Mouse (Mus musculus) inflammation-experienced regulatory T-cells, adult 6 months (primary cell): ENCODE data around the gene Hoxd12. TPM values are rescaled to one million over a fixed set of nuclear protein-coding genes. Genes with fewer than 3 reads are reported as not detected.

Experiments used
- ATAC-seq: one replicate; pipeline ENCODE4 v1.8.0; 2017
- polyA plus RNA-seq, 3 experiments: library from polyadenylated mRNA; unstranded; fragments of 100-300 nt; shearing (Covaris generic); gene quantifications; one replicate each; pipeline ENCODE4 v1.2.1; 2017

The Hoxd12 gene
- polyA plus RNA-seq, 3 experiments from 2014 or later = not detected

DNA sequence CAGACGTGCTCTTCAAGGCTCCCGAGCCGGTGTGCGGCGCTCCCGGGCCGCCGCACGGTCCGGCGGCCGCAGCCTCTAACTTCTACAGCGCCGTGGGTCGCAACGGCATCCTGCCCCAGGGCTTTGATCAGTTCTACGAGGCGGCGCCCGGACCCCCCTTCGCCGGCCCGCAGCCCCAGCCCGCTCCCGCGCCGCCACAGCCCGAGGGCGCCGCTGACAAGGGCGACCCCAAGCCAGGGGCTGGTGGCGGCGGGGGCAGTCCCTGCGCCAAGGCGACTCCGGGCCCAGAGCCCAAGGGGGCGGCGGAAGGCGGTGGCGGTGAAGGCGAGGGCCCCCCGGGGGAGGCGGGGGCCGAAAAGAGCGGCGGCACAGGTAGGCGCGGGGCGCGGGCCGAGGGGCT lies 8.0 kb downstream of the Hoxd12 start:
- no peak for ATAC-seq

DNA sequence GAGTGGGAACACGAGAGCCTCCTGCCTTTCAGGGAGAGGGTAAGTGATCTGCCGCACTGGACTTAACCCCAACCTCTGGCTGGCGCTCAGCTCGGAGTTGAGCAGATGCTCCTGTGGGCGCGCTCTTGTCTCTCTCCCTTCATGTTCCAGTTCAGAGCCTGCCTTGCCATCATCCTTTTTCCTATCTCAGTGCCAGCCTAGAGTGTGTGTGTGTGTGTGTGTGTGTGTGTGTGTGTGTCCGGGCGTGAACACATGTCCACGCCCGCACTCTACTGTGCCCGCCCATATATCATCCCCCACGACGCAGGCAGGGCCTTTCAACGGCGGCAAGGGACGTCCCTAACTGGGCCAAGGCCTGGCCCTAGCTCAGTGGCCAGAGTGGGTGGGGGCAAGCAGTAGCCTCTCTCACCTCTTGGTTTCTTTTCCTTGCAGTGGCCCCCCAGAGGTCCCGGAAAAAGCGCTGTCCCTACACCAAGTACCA lies 8.7 kb downstream of the Hoxd12 start:
- no peak for ATAC-seq

DNA sequence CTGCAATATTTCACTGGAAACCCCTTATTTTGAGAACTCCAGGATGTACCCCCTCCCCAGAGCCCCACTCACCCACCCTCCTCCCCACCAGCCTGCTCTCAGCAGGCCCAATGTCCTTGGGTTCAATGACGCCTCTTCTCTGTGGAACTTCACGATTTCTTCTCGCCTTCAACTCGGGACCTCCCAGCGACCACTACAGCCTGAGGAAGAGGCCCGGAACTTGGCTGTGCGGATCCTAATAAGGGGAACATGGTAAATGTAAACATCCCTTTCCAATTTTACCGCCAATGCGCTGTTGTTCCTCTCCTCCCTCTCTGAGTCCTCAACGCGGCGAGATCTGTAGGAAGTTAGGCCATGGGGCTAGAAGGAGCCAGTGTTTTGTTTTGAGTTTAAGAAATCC lies 9.3 kb downstream of the Hoxd12 start:
- no peak for ATAC-seq

DNA sequence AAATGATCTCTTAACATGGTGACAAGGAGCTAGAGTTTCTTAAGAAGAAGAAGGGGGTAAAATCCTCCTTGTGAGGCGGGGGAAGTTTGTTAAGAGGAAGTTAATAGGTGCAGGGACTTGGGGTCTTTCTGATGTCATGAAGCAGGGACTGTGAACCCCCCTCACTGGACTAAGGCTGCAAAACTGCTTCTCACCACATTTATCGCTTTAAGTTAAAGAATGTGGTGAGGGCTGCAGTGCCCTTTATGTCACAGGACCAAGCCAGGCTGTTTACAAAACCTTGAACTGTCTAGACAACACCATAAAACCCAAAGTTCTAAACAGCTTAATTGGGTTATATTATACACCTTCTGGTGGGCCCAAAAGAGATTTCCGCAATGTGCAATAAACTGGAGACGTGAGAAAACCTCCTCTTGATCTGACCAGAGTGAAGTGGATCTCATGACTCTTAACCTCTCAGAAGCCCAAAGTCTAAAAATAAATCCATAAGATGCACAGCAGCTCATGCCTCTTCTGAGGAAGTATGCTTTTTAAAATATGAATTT lies 10.3 kb downstream of the Hoxd12 start:
- ATAC-seq = no peak

DNA sequence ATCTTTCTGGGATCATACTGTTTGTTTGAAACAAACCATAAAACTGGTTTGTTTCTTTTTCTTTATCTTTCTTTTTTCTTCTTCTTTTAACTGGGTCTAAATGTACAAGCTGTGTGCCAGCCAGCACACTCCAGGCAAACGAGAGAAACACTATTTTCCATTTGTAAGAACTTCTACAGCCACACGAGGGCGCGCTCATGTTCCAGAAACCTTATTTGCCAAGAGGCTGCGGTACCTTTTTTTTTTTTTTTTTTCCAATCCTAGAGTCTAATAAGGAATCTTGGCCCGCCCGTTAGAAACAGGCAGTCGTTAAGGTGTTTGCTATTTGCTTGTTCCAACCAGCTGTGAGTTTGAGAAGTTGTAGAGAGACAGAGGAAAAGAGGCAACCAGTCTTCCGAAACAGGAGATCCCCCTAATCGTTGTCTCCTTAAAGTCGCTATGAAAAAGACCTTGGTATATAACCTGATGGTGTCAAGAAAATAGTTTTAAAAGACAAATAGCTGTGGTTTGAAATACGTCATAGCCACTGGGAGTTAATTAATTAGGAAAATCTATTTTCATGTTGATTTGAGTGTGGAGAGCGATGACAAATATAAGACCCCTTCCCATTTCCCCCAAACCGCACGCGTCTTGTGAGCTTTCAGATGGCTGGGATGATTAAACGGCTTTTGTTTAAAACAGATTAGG lies 11.6 kb downstream of the Hoxd12 start:
- peak; percentile 42 for ATAC-seq

DNA sequence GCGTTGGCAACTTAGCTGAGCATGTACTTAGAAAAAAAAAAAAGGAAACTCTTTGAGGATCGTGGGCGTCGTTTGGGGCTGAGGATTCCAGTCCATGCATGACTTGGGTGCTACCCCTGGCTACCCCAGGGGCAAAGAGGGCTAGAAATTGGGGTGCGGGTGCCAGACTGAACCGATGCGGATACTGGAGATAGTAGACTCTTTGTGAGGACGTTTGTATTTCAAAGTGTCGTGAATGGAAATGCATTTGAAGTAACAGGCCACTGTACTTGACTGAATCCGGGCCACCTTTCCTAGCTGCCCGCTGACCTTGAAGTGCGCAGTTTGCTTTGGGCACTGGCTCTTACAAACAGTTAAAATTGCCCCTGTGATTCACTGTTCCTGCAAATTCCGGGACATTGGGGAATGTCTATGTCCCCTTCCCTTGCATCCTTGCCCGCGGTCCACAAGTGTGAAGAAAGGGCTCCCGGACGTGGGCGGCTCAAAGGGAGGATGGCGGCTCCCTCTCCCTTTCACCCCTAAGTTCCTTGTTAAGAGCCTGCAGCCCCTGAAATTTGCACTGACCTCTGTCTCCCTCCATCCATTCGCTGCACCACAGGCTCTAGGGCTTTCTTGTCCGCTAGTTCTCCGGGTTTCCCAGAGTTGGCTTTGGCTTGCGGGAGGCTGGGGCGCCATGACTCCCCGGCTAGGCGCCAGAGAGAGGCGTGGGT lies 12.3 kb downstream of the Hoxd12 start:
- no peak for ATAC-seq

DNA sequence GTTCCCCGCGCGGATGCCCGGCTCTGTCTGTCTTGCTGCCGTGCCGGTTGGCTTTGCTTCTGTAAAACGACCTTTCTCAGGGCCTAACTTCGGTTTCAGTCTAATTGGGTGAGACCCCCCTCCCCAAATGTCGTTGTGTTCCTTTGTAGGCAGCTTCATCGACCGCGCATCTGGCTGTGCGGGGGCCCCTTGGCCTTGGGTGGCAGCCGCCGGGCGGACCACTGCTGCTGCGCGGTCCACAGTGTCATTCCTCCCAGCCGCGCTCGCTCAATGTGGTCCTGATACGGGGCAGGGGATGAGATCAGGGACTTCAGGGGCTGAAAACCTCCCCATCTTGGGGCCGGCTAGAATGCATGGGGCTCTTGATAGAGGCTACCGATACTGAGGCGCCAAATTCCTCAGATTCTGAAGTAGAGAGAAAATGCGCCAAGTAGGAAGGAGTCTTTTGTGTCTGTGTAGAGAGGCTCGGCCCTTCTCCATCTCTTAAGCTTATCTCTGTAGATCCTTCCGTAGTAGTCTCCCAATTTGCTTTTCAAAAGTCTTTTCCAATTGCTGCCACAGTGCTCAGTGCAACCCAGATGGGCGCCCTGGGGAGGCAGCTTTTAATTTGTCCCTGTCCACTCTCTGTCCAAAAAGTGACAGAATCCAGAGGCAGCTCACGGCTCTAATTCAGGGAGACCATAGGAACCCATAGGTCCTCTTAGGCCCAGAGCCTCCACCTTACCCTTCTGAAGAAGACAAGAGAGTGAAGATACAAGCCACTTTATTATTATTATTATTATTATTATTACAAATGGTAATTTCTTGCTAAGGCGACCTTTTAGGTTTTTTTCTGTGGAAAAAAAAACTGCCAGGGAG lies 13.1 kb downstream of the Hoxd12 start:
- no peak for ATAC-seq

DNA sequence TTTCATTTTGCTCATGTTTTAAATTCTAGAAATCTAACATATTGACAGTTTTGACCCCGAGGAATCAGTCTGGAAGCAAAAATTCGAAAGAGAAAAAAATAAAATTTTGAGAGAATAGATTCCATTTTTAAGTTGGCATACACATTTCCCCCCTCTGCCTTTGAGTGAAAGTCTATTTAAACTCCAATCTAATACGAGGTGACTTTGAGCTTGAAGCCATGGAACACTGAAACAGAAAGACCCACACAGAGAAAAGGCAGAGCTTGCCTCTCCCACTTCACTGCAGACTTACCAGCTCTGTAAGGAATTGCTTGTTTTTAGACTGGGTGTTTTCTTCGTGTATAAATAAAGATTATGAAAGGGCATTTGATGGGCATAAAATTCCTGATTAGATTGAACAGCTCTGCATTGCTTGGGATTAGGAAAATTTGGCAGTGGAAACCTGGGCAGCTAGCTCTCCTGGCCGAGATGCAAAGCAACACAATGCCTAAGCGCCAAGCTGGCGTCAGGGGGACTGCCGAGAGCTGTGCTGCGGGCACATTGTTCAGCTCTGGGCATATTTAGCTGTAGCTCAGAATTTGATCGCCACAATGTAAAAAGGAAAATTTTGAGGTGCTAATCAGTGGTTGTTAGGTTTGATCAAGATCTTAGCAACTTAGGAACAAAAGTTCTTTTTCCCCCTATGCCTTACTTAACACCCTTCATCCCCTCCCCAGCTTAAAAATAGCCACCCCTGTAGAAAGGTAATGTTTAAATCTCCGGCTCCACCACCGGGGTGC lies 14.2 kb downstream of the Hoxd12 start:
- ATAC-seq = no peak

DNA sequence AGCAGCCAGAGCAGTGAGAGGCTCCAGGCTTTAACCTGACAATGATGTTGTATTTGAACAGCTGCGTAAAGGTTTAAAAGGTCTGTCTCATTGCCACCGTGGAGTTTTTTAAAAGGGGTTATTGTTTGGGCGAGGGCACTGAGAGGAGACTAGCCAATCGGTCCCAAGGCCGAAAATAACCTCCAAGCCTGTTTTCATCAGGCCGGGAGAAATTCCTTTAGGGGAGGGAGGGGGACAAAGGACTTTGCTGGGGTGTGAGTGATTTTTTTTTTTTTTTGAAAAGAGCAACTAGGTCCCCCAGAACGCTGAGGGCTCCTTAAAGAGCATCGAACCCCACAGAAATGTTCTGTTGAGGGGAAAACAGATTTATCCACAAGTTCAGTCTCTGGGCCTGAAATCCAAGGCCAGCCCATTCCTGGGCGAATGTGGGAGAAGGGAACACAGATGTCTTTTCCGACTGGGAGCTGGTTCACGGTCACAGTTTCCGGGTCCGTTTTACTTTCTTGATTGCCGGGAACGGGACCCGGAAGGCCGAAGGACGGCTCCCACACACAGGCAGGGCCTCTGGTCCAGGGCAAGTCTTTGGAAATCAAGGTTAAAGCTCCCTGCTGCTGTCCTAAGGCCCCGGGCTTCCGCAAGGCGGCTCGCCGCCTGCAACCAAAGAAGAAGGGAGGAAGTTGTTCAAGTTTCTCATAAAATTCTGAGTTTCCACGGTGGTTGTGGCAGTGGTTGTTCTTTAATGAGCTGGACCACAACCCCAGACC lies 14.9 kb downstream of the Hoxd12 start:
- ATAC-seq = no peak

DNA sequence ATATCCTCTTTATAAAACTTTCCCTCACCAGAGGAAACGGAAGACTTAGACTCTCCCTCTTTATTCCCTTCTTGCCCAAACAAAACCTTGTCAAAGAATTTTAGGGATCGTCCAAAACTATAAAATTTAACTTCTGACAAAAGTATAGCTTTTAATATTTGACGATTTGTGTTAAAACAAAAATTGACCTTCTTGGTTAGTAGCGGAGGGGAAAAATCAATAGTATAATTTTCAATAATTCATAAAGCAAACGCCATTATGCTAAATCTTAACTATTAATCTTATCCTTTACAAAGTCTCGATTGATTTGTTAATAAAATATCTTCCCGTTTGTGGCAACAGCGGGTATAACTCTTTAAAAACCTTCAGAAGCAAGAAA lies 15.5 kb downstream of the Hoxd12 start:
- ATAC-seq = no peak

DNA sequence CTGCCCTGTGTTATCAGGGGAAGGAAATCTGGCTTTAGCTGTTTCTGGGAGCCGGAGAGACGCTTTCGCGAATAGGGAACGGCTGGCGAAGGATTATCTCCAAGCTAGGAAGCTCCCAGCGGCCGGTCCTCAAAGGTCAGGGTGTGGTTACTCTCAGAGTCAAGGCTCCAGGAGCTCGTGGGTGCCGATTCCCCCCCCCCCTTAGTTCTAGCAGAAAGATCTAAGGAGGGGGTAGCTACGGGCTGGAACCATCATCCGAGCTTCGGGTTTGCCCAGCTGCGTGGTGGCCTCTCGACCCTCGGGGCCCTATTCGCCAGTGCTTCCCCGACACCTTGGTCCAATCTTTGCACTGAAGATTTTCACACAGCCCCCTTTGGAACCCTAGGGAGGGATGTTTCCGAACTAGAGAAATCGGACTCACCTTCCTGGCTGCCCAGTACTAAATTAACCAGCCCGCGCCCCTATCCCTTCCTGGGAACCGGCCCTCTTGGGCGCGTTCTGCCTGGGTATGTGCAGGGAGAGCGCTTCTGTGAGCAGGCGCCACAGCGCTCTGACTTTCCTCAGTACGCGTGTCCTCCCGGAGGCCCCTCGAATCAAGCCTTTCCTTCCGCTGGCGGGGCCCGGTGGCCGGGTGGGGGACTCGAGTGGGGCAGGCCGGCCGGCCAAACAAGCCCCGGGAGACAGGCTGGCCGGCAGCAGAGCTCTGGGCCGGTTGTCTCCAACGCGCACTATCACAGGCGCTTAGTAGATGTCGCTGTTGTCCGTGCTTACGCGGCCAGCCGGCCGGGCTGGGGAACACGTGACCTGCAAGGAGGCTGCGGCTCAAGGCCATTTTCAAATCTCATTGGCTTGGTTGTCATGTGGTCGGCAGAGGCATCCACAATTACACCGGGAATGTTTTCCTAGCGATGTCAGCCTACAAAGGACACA lies 16.5 kb downstream of the Hoxd12 start, which contains the start of gene Hoxd10:
TSS of gene Hoxd10 (plus strand) at position 903 of the 930 bp plus-strand sequence.
- ATAC-seq = no peak

DNA sequence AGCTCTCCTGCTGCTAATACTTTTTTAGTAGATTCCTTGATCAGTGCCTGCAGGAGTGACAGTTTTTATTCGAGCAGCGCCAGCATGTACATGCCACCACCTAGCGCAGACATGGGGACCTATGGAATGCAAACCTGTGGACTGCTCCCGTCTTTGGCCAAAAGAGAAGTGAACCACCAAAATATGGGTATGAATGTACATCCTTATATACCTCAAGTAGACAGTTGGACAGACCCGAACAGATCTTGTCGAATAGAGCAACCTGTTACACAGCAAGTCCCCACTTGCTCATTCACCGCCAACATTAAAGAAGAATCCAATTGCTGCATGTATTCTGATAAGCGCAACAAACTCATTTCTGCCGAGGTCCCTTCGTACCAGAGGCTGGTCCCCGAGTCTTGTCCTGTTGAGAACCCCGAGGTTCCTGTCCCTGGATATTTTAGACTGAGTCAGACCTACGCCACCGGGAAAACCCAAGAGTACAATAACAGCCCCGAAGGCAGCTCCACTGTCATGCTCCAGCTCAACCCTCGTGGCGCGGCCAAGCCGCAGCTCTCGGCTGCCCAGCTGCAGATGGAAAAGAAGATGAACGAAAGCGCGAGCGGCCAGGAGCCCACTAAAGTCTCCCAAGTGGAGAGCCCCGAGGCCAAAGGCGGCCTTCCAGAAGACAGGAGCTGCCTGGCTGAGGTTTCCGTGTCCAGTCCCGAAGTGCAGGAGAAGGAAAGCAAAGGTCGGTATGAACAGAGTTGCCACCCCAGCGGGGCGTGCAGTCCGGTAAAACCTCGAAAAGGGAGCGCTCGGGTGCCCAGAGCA lies 17.4 kb downstream of the Hoxd12 start:
- no peak for ATAC-seq

DNA sequence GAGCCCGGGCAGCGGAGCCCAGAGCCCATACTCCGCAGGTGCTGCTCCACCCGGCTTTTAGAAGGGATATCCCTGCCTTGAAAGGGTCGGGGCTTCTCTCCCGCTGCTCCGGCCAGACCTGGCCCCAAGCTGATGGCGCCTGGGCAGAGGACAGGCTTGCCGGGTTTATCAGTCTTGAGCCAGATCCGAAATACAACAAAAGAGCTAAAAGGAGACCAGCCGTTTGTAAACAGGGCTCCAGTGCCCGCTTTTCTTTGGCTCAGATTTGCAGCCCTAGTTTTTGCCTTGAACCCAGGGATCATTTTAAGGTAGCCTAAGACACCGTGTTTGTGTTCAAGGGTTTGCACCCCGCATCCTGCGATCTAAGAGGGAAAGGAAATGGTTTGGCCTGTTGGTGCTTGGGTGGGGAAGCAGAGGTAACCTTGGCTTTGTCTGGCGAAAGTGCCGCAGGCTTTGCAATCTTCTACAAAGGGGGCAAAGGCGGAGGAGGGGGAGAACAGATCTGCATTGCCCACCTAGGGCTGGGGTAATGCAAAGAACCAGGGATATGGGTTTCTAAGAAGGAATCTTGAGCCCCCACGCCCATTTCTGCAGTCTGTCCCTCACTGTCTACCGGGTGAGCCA lies 18.1 kb downstream of the Hoxd12 start:
- no peak for ATAC-seq

DNA sequence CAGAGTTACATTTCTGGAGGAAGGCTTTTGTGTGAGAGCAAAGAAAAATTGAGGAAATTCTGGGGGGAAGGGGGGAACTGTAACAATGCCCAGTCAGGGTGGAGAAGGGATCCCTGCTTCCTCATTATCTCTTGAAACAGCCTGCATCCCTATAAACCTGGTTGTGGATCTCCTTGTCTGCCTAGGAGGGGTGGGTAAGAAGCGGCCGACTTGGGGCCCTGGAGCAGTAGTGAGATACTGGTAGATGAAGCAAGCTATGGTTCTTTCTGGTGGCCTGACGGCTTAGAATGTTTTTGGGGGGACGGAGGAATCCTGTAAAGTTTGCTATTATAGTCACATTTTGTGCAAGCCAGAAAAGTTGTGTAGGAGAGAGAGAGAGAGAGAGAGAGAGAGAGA lies 18.6 kb downstream of the Hoxd12 start:
- ATAC-seq = no peak

DNA sequence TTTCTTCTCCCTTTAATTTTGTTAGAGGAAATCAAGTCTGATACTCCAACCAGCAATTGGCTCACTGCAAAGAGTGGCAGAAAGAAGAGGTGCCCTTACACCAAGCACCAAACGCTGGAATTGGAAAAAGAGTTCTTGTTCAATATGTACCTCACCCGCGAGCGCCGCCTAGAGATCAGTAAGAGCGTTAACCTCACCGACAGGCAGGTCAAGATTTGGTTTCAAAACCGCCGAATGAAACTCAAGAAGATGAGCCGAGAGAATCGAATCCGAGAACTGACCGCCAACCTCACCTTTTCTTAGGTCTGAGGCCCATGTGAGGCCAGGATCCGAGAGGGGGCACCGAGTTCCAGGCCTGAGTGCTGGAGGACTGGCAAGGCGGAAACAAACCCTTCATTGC lies 19.3 kb downstream of the Hoxd12 start:
- no peak for ATAC-seq

DNA sequence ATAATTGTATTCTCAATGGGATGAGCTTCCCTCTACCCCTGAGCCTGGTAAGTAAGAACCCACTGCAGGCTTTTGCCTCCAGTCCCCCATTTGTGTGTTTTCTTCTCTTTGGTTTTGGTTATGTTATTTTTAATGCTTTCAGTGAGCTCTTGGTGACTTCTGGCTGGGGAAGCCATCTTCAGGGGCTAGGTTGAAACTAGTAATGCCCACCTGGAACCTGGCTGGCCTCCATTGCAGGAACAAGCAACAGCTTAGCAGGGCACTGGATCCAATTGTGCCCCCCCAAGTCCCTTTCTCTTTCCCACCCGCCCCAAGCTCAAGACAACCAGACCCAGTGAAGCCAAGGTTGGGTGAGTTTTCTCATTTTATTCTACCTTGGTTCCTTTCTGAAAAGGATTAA lies 20.6 kb downstream of the Hoxd12 start:
- no peak for ATAC-seq

DNA sequence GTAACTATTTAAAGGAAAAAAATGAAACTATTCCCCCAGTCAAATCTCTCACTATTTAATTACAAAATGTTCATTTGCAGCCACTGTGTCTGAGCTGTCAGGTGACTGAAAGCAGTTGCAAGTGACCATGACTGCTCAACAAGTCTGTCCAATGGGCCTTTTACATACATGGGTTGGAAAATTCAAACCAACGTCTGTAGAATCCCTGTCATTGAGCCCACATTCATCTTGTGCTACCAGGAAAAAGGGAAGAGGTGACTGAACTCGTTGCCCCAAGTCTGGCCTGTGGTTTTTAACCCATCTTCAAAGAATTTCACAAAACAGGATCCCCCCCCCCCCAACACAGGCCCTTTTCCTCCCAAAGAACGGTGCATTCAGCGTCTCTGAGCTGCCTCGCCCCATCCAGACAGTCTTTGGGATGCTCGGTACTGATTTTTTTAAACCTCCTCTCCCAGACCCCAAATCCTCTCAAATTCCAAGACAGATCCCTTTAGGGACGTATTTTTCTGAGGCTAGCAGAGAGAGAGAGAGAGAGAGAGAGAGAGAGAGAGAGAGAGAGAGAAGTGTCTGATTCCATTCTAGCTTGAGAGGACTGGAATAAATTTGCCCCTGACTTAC lies 21.1 kb downstream of the Hoxd12 start:
- ATAC-seq = no peak
